Mouse (Mus musculus) E14TG2a.4 (cell line): ENCODE data around the gene Mon2.
"Not testable (repeated sequence)": the region's sequence is repeated elsewhere in the genome, so short reads cannot be mapped to it uniquely, and the experiment has no call there.

ENCODE experiments used
- CTCF ChIP-seq: conservative IDR thresholded peaks from 2 replicates; pipeline ENCODE4 v1.5.1; 2014; ENCODE audit warnings: low read length
- POU5F1 ChIP-seq: IDR thresholded peaks from 2 replicates; pipeline ENCODE4 v1.6.1; 2014; ENCODE audit warnings: low read length, borderline replicate concordance

- not testable (repeated sequence) for TF ChIP-seq CTCF, POU5F1
Observed at GRCm38 (mm10) chr10:123026736-123027135, 49.6 kb downstream of the Mon2 start.
